Comparison of ENCODE assay signal across 8 mouse cellular contexts in the genomic region with DNA sequence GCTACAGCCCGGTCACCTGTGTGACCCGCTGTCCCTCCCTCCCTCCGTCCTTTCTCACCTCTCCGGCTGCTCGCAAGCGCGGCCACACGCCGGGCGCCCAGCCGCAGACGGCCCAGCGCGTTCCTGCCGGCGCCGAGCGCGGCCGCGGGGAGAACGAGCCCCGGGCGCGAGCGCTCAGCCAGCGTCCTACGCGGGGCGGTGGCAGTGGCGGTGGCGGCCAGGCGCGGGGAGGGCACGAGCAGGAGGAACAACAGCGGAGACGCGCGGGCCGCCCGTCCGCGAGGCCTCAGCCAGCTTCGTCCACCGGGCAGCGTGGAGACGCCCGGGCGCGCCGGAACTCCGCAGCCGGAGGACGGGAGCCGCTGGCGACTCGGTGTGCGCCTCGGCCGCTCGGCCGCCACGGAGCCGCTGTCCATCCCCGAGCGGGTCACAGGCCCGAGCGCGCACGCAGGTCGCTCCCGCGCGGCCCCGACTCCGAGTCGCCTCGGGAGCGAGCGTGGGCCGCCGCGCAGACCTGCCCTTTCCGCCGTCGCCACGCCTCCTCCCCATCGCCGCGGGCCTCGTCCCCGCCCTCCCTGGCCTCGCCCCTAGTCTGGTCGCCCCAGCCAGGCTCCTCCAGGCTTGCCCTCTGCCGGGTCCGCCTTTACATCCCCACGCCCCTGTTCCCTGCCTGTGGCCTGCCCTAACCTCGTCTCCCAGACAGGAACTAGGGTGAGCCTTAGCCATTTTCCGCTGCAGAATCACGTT. TPM values are rescaled to one million over a fixed set of nuclear protein-coding genes. Genes with fewer than 3 reads are reported as not detected.
DNase-seq lines count a peak whose midpoint lies in the region.

Mcur1 (minus strand) TSS at position 481 of the 747 bp plus-strand sequence.

- peak within 1 kb of the TSS; percentile 99 for H3K4me3 ChIP-seq in megakaryocyte, embryonic 14.5 days (replicated peaks)

- H3K36me3 ChIP-seq in megakaryocyte, embryonic 14.5 days (replicated peaks; ENCODE audit: low read length): peaks cover 20% of the 10 kb centered on the region

- H3K9me3 ChIP-seq in megakaryocyte, embryonic 14.5 days: no peaks in the 10 kb centered on the region

- DNase-seq in adrenal gland, adult (ENCODE audit: inconsistent age in 2 of 2, low spot score in 1 of 2): peak; percentile 97 to 98
- peak; percentile 97 for DNase-seq in embryo, embryonic 10 days (ENCODE audit: low spot score)
- DNase-seq in gastrocnemius, postnatal 10 days: peak; percentile 97
- DNase-seq in hindlimb bud, embryonic 11.5 days (ENCODE audit: extremely low spot score, low read depth, low spot score): peak; percentile 50
- DNase-seq in left cerebral cortex, adult 9 months (ENCODE audit: low spot score in 2 of 2): peak; percentile 46 to 83
- peak; percentile 77 to 87 for DNase-seq in right cerebral cortex, adult 2 months (ENCODE audit: low spot score in 2 of 2)
- peak; percentile 95 for DNase-seq in urinary bladder, postnatal 14 days (ENCODE audit: low spot score)

- H3K27me3 ChIP-seq in megakaryocyte, embryonic 14.5 days (replicated peaks): no peaks in the 10 kb centered on the region

- H3K4me1 ChIP-seq in megakaryocyte, embryonic 14.5 days: peaks cover 54% of the 10 kb centered on the region

RNA-seq across cellular contexts. Expression of gene Mcur1, which starts in this region (rescaled TPM):
- 10 to 100 TPM; 22.0 to 22.6 TPM for total RNA-seq in gastrocnemius, postnatal 10 days (2021)
- 7.8 and 17.5 TPM in 2 replicates for polyA plus RNA-seq in megakaryocyte, embryonic 14.5 days (2012; ENCODE audit: insufficient read depth, low replicate concordance)

Comparison
In these comparisons a context has a peak if more than half of its experiments do, and no peak if none do; other contexts are left out.
1. Peak in every context shown above with its lines: DNase-seq and H3K4me3 ChIP-seq.